Mouse (Mus musculus) testis, postnatal 14 days (tissue): Measurements from ENCODE around the gene Wasf2.

Source experiments
- DNase-seq: peaks from one replicate; pipeline ENCODE4 v3.0.0; 2021; ENCODE audit warnings: low spot score

The Wasf2 gene

DNA sequence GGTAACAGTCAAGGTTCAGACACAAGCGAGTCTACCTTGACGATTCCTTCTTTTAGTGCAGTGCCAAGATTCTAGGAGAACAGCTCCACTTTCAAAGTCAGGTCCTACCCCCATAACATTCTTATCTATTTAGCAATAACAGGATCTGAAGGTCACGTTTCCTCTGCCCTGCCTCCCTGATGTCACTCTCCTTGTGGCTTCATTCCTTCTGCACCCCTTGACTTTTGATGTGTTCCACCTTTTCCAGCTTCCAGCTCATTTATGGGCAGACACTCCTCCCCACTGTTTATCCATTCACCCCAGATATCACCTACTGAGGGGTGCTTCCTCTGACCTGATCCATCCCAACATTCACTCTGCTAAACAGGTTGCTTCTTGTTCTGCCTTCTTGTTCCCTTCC, 3.2 kb upstream of the Wasf2 start:
- no peak for DNase-seq

- no peak for DNase-seq
Observed at GRCm38 (mm10) chr4:133127894-133128293, 2.4 kb upstream of the Wasf2 start.

GRCm38 (mm10) chr4:133129391-133129790, 914 bp upstream of the Wasf2 start:
- no peak for DNase-seq

DNA sequence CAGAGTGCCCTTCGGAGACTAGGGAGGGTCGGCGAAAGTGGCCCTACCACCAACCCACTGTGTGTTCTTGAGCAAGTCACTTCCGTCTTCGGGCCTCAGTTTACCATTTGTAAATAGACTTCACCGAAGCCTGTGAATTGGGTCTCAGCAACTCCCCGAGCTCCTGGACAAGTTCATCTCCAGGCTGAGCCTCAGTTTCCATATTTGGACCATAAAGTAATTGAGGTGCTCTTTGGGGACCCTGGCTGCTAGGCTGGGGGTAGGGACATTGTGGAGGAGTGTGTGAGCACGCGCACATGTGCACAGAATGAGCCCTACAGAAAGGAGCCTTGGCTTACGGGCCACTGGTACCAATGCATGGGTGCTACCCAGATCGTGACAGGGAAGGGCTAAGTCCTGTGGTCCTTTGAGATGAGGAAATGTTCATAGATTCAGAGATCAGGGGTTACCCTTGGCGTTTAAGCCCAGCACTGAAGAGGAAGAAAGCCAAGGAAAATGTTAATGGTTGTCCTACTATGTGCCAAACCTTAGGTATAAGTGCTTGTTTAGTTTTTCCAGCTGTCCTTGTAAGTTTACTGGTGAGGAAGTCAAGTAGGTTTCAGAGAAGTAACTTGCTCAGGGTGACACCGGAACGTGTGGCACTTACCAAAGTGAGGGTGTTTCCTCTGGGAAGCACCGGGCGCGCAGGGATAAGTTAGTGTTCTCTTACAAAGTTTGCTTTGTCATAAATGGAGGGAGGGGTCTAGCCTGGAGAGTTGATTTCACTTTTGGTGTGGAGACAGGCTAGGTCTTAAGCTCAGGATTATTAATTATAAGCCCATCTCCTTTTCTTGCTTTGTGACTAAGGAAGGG, 811 bp downstream of the Wasf2 start:
- no peak for DNase-seq

DNA sequence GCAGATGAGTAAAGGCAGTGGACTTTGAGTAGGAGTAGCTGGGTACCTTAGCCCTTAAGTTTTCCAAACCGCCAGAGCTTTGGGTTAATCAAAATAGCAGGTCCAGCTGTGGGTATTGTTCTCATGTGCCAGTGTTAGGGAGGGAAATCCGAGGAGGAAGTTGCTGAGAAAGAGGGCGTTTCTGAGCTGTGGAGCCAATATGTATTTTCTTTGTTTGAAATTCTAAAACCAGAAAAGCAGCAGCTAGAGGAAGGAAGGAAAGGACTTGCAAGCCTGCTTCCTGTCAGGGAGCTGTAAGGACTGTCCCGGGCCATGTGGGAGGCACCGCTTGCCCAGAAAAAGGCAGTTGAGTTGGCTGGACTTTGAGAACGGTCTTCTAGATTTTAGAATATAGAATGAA, 1.7 kb downstream of the Wasf2 start:
- DNase-seq = no peak

DNA sequence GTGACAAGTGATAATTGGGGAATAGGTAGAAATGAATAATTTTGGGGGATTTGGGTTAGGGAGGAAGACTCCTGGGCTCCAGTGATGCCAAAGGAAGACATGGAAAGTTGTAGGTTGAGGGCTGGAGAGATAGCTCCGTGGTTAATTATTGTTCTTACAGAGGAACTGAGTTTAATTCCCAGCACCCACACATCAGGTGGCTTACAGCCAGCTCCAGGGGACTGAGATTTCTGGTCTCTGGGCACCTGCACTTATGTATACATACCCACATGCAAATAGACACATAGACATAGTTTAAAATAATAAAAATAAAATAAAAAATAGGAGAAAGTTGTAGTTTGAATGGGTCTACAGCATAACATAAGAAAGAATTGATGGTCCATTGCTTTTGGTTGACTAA, 6.6 kb downstream of the Wasf2 start:
- DNase-seq = no peak

DNA sequence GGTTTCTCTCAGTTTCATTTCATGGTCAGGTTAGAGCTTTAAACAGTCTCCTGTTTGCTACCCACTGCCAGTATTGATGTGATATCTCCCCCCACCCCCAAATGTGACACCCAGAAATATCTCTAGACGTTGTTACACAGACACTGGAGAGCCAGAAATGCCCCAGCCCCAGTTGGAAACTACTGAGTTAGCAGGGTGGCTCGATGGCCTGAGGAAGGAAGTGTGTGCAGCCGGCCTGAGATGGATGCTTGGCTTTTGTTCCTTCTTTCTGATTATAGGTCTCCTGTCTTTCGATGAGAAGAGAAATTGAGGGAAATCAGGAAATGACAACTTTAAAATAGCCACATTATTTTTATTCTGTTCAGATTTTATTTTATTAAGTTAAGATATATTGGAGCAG, 8.7 kb downstream of the Wasf2 start:
- no peak for DNase-seq

GRCm38 (mm10) chr4:133155006-133155405, 24.7 kb downstream of the Wasf2 start:
- no peak for DNase-seq

- no peak for DNase-seq
Observed at GRCm38 (mm10) chr4:133155726-133156125, 25.4 kb downstream of the Wasf2 start.

DNA sequence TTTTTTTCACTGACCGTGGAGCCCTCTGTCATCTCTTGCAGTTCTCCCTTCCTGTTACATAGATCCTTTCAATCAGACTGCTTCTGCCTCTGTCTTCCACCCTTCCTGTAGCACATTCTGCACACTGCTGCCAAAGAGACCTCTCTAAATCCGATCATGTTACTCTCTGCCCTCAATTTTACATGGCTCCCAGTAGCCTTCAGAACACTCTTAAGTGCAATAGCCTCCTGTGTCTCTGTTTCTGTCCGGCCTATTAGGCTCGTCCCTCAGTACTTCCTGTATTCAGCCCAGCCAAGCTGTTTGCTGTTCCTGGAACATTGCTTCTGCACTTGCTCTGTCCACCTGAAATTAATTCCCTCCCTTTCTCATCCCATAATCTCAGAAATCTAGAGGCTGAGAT, 26.1 kb downstream of the Wasf2 start:
- DNase-seq = no peak

DNA sequence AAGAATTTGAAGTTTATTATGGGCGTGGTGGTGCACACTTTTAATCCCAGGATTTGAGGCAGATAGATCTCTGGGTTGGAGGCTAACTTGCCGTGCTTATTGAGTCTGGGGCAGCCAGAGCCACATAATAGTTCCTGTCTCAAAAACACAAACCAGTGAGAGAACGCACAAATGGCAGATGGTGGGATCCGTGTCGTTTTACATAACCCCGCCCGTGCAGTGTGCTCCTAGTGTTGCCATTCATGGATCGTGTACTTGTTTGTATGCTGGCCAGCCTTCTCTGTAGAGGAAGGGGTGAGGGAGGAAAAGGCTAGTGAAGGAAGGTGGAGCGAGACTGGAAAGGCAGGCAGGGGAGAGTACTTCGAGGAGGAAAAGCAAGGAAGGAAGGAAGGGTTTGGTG, 26.5 kb downstream of the Wasf2 start:
- no peak for DNase-seq

GRCm38 (mm10) chr4:133159127-133159526, 28.8 kb downstream of the Wasf2 start:
- no peak for DNase-seq

DNA sequence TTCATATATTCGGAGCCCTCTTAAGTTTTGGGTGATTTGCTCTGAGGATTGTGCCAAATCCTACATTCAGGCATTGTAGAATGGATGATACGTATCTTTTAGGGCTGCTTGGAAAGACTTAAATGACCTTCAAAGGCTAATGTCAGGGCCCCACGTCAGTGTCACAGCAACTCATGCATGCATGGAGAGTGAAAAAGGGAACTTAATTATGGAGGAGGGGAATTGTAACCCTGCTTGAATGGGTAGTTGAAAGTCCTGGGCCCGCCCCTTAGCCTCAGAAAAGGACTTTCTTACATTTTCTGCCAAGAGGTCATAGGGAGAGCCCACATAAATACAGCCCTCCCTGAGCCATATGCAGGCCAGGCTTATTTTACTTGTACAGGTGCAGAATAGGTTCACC, 29.3 kb downstream of the Wasf2 start:
- no peak for DNase-seq

DNA sequence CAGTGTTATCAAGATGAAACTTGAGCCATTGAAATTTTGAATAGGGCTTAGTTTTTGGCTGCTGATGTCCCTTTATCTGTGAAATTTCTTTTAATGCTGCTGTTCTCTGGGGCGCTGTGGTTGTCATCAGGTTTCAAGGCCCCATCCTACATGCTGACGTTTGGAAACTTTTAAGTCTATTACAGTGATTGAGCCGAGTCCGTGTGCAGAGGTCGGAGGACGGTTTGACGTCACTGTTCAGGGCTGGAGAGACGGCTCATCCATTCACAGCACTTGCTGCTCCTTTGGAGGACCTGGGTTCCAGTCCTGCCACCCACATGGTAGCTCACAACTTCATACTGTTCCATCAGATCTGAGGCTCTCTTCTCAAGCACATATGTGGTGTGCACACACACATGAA, 29.9 kb downstream of the Wasf2 start:
- no peak for DNase-seq

- DNase-seq = no peak
Observed at GRCm38 (mm10) chr4:133160821-133161220, 30.5 kb downstream of the Wasf2 start.

DNA sequence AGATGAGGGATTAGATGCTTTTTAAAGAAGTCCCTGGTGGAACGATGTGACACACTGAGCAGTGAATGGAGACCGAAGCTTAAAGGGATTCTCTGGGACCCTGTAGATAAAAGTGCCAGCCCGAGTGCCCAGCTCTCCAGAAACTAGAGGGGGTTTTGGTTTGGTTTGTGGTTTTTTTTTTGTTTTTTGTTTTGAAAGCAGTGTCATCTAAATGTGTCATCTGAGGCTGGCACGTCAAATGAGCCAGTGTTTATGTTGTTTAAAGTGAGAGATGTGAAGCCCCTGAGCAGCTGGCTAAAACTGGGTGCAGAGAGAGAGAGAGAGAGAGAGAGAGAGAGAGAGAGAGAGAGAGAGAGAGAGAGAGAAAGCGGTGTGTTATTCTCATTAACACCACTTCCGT, 31.9 kb downstream of the Wasf2 start:
- DNase-seq = no peak

- DNase-seq = peak; percentile 36
Observed at GRCm38 (mm10) chr4:133166773-133167172, 36.5 kb downstream of the Wasf2 start.

GRCm38 (mm10) chr4:133169237-133170055, 39.1 kb downstream of the Wasf2 start:
- DNase-seq = no peak

DNA sequence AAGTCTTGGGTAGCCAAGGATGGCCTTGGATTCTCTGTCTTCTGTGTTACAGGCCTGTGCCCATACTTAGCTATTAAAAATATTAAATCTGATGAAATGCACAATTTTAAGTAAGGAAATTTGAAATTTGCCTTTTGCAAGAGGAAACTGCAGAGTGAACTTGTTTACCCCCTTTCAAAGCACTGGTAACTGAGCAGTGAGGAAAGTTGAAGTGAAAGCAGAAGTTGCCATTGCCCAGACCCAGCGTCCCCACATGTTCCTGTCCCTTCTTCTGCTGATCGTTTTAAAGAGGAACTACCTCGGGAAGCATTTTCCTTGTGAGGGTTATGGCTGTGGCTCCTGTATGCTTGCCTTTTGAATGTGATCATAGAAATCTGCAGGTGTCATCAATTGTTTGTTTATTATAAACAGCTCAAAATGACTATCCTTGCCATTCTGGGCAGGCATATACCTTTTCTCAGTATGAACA, 39.8 kb downstream of the Wasf2 start:
- DNase-seq = no peak

GRCm38 (mm10) chr4:133170616-133171015, 40.3 kb downstream of the Wasf2 start:
- no peak for DNase-seq

- no peak for DNase-seq
Observed at GRCm38 (mm10) chr4:133172451-133172850, 42.1 kb downstream of the Wasf2 start.

DNA sequence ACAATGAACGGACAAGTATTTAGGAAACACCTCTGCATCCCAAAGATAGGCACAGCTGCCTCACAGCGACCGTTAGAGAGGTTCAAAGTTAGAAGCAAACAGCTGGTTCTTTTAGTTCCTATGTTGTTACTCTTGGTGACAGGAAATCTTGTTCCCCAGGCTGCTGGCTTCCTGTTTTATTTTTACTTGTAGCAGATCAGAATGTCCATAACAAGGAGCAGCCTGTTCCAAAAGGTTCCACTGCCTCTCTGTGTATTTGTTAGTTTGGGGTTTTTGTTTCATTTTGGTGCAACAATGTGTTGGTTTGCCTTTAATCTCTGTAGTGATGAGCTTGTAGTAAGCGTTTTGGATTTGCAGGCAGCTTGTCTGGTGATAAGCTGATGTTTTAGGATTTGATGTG, 44.1 kb downstream of the Wasf2 start:
- DNase-seq = peak; percentile 68

GRCm38 (mm10) chr4:133175274-133175673, 45.0 kb downstream of the Wasf2 start:
- no peak for DNase-seq
